ENCODE assay signal across 12 mouse cellular contexts in genomic region chr3:30207886-30208285, GRCm38 (mm10).
DNase-seq lines count a peak whose midpoint lies in the region; ATAC-seq lines count a peak whose summit lies in the region.
"Had no signal": no experiment of that assay in that cellular context is flagged by ENCODE, and none has a peak within 500 bp of the region (broad histone marks: within the 10 kb centered on the region; RNA-seq: fewer than 3 reads in every experiment).

No protein-coding gene starts in this region.

- no peaks in the 10 kb centered on the region for H3K27me3 ChIP-seq in lung, embryonic 16.5 days (ENCODE audit: control insufficient read depth, insufficient read depth, low read depth, low read length)
- H3K27me3 ChIP-seq in midbrain, embryonic 12.5 days = peaks cover 7% of the 10 kb centered on the region
- H3K27me3 ChIP-seq: liver, embryonic 15.5 days had no signal

- no peak overlapping the region for H3K4me3 ChIP-seq in lung, embryonic 16.5 days (ENCODE audit: low read length)
- H3K4me3 ChIP-seq in midbrain, embryonic 12.5 days = no peak overlapping the region
- H3K4me3 ChIP-seq: liver, embryonic 15.5 days had no signal

- 33% methylated on average over 8 of the region's 8 CpGs for WGBS in lung, embryonic 16.5 days
- 40% methylated on average over 8 of the region's 8 CpGs for WGBS in midbrain, embryonic 12.5 days

- H3K36me3 ChIP-seq in lung, embryonic 16.5 days (ENCODE audit: control insufficient read depth, insufficient read depth, low read length) = no peaks in the 10 kb centered on the region
- no peaks in the 10 kb centered on the region for H3K36me3 ChIP-seq in midbrain, embryonic 12.5 days
- H3K36me3 ChIP-seq: liver, embryonic 15.5 days had no signal

- peak; percentile 7 to 22 for DNase-seq in cerebellum, postnatal 14 days
- no peak for DNase-seq in lung, adult 18-20 months
- no peak for DNase-seq in thymus, adult 18-20 months
- no peak for DNase-seq in testis, postnatal 14 days (ENCODE audit: low spot score)
- DNase-seq: cerebellum, adult 8-10 months; kidney, postnatal 36 days had no signal

- peak overlapping the region; percentile 24 for H3K4me2 ChIP-seq in lung, embryonic 16.5 days (ENCODE audit: low read depth, low read length)
- H3K4me2 ChIP-seq in midbrain, embryonic 12.5 days (replicated peaks) = 0 out of 2 replicates have a peak overlapping the region, but pooled peaks have one; percentile 11
- H3K4me2 ChIP-seq: liver, embryonic 15.5 days had no signal

- no peak for ATAC-seq in cerebellum, adult (ENCODE audit: insufficient number of reproducible peaks, low FRiP score, low TSS enrichment)
- no peak for ATAC-seq in lung, embryonic 16.5 days (ENCODE audit: low read depth)
- ATAC-seq in midbrain, embryonic 12.5 days (ENCODE audit: low FRiP score, low read depth) = no peak
- ATAC-seq in megakaryocyte-erythroid progenitor cell, adult 5-6 weeks (replicated peaks; ENCODE audit: low FRiP score, low TSS enrichment, poor library complexity, severe bottlenecking) = no peak
- ATAC-seq: intestine, postnatal 0 days had no signal

- peak overlapping the region; percentile 3; the same call in 1 of the 2 replicates for H3K27ac ChIP-seq in lung, embryonic 16.5 days (ENCODE audit: low read length)
- peak overlapping the region; percentile 36; the same call in 1 of the 2 replicates for H3K27ac ChIP-seq in midbrain, embryonic 12.5 days (replicated peaks)
- H3K27ac ChIP-seq: liver, embryonic 15.5 days had no signal

- H3K4me1 ChIP-seq in lung, embryonic 16.5 days (replicated peaks; ENCODE audit: control insufficient read depth, insufficient read depth, low read length) = peaks cover 20% of the 10 kb centered on the region
- peaks cover 5% of the 10 kb centered on the region; the same call in 1 of the 2 replicates for H3K4me1 ChIP-seq in midbrain, embryonic 12.5 days
- H3K4me1 ChIP-seq: liver, embryonic 15.5 days had no signal

- H3K9me3 ChIP-seq in lung, embryonic 16.5 days (ENCODE audit: control insufficient read depth, low read length) = no peaks in the 10 kb centered on the region
- no peaks in the 10 kb centered on the region; the same call in 1 of the 2 replicates for H3K9me3 ChIP-seq in midbrain, embryonic 12.5 days
- H3K9me3 ChIP-seq: liver, embryonic 15.5 days had no signal

- no peak overlapping the region for H3K9ac ChIP-seq in lung, embryonic 16.5 days (ENCODE audit: low read length)
- H3K9ac ChIP-seq in midbrain, embryonic 12.5 days (replicated peaks) = no peak overlapping the region
- H3K9ac ChIP-seq: liver, embryonic 15.5 days had no signal

Comparison
In these comparisons a context has a peak if more than half of its experiments do, and no peak if none do; other contexts are left out.
1. DNase-seq: peak in cerebellum, postnatal 14 days (2 of 2); none in lung, adult 18-20 months (0 of 2), thymus, adult 18-20 months (0 of 2) and testis, postnatal 14 days (single experiment).